Mouse (Mus musculus) left cerebral cortex, postnatal 36 days (tissue): ENCODE measurements around the gene Wee1. TPM values are rescaled to one million over a fixed set of nuclear protein-coding genes. Genes with fewer than 3 reads are reported as not detected.

Experiments
- DNase-seq, 2 experiments: peaks; one replicate each; pipeline ENCODE4 v3.0.0; 2021 to 2022; ENCODE audit warnings: low spot score in 2 of 2, mixed read lengths in 1 of 2
- intact Hi-C: fragments of 180-260 bp; cut with DNase I; formaldehyde crosslinking; loops from one replicate; pipeline ENCODE4 v1.15.1; 2025
- total RNA-seq, 2 experiments: library from RNA; stranded (reverse); gene quantifications; 2 replicates each; pipeline ENCODE4 v1.2.3; 2021

Gene Wee1
- total RNA-seq, 2 experiments from 2014 or later, result 24.7 to 25.0 TPM

DNA sequence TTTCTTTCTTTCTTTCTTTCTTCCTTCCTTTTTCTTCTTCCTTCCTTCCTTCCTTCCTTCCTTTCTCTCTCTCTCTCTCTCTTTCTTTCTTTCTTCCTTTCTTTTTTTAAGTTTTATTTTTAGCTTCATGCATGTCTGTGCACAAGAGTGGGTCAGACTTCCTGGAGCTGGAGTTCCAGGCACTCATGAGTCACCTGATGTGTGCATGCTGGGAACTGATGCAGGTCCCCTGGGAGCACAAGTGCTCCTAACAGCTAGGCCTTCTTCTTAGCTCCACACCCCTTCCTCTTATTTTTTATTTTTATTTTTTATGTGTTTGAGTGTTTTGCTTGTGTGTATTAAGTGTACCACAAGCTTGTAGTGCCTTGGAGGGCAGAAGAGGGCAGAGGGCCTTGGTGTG, 58.8 kb downstream of the Wee1 start:
- intact Hi-C loops, result no loop called here
- DNase-seq, result no peak

DNA sequence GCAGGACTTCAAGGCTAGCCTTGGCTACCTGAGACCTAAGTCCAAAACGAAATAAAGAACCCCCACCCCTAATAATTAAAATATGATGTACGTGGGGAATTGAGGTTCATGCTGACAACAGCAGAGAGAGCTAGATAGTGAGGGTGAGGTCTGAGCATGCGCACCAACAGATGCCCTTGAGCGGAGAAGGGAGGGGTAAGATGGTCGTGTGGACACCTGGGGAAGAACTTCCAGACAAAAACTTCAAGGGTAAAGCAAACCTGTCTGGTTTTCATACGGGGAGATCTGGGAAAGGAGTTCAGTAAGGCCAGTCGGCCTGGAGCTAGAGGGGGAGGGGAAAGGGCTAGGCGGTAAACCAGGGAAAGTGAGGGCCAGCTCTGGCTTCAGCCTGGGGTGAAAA, 59.6 kb downstream of the Wee1 start:
- no peak for DNase-seq
- intact Hi-C loops, result no loop called here

GRCm38 (mm10) chr7:110184608-110185007, 62.8 kb downstream of the Wee1 start:
- intact Hi-C loops, result no loop called here
- no peak for DNase-seq

DNA sequence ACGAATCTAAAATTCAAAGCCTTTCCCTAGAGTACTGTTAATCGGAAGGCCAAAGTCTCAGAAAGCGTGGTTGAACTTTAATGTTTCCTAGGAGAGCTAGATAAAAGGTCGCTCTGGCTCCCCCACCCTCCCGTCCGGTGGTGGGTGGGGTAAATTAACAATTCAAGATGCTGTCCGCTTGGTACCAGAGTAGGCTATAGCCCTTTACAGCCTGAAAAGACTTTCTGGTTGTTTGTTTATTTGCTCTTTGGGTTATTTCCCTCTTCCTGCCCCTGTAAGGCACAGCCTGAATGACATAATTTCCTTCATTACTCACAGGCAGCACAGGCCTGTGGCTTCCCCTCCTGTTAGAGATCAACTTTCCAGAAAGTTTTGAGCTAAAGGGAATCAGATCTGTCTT, 68.1 kb downstream of the Wee1 start:
- intact Hi-C loops, result no loop called here
- DNase-seq, result no peak

Other genes with a start within 250 kb of the Wee1 start
- gene Dennd5a, start 161.6 kb upstream of the Wee1 start, total RNA-seq, result 100 to 1,000 TPM; 228 to 243 TPM
- 10 to 100 TPM; 51.4 to 56.6 TPM for gene Tmem41b, start 135.1 kb upstream of the Wee1 start, total RNA-seq
- 100 to 1,000 TPM in 1 of 2 experiments, 10 to 100 TPM in 1; 92.1 to 100 TPM for gene Ipo7, start 103.8 kb upstream of the Wee1 start, total RNA-seq
- 10 to 100 TPM in 1 of 2 experiments, 1 to 10 TPM in 1; 9.0 to 15.3 TPM for gene Zfp143, start 60.8 kb upstream of the Wee1 start, total RNA-seq
- 10 to 100 TPM; 11.0 to 13.7 TPM for gene Swap70, start 99.7 kb downstream of the Wee1 start, total RNA-seq